Mouse (Mus musculus) liver, embryonic 11.5 days (tissue): Measurements from ENCODE around the gene Mroh2a. TPM values are rescaled to one million over a fixed set of nuclear protein-coding genes. Genes with fewer than 3 reads are reported as not detected.

Source experiments
- ATAC-seq: fragments of 200-750 bp; cut with Nextera tagmentation; replicated peaks from 2 replicates; pipeline ENCODE4 v1.8.0; 2017; ENCODE audit warnings: moderate number of reproducible peaks, mild to moderate bottlenecking, moderate TSS enrichment, moderate library complexity; ENCODE audit not compliant: low FRiP score
- DNase-seq: peaks from one replicate; pipeline ENCODE4 v3.0.0-alpha.2; 2017; ENCODE audit warnings: low spot score
- H3K27ac ChIP-seq: fragments of 300-500 bp; sonication (generic); 2 replicates; pipeline ENCODE4 v1.5.1; 2014; ENCODE audit warnings: mild to moderate bottlenecking, low read depth, low read length, control low read depth
- H3K27me3 ChIP-seq: fragments of 300-500 bp; sonication (generic); replicated peaks from 2 replicates; pipeline ENCODE4 v1.6.1; 2014; ENCODE audit warnings: low read length, mixed read lengths; ENCODE audit not compliant: control insufficient read depth, insufficient read depth
- H3K36me3 ChIP-seq: fragments of 300-500 bp; sonication (generic); 2 replicates; pipeline ENCODE4 v1.6.1; 2014; ENCODE audit warnings: mild to moderate bottlenecking, low read length, moderate library complexity, mixed read lengths; ENCODE audit not compliant: control insufficient read depth, insufficient read depth
- H3K4me1 ChIP-seq: fragments of 300-500 bp; sonication (generic); replicated peaks from 2 replicates; pipeline ENCODE4 v1.6.1; 2014; ENCODE audit warnings: low read length, mixed read lengths; ENCODE audit not compliant: control insufficient read depth, insufficient read depth
- H3K4me2 ChIP-seq: fragments of 300-500 bp; sonication (generic); 2 replicates; pipeline ENCODE4 v1.6.1; 2014; ENCODE audit warnings: mild to moderate bottlenecking, control low read depth, moderate library complexity
- H3K4me3 ChIP-seq: fragments of 300-500 bp; sonication (generic); 2 replicates; pipeline ENCODE4 v1.5.1; 2014; ENCODE audit warnings: low read depth, low read length, control low read depth
- H3K9ac ChIP-seq: fragments of 300-500 bp; sonication (generic); 2 replicates; pipeline ENCODE4 v1.6.1; 2014; ENCODE audit warnings: low read depth, low read length, control low read depth
- H3K9me3 ChIP-seq: fragments of 300-500 bp; sonication (generic); 2 replicates; pipeline ENCODE4 v1.6.1; 2016; ENCODE audit warnings: low read length, inconsistent platforms, mixed read lengths; ENCODE audit not compliant: control insufficient read depth
- WGBS: fragments of 180-500 bp; shearing (Covaris S2); extraction: QIAGEN DNeasy Blood & Tissue Kit; methylation state at CpG from one replicate; pipeline ENCODE4 v1.1.7; 2014; 5-methylcytosine and 5-hydroxymethylcytosine counted together
- polyA plus RNA-seq: library from polyadenylated mRNA; unstranded; fragments of >200 nt; fragmentation: Nextera tagmentation; extraction: Ambion mirVana; gene quantifications from 2 replicates; pipeline ENCODE4 v1.2.1, GENCODE M21; 2014

Gene Mroh2a
- polyA plus RNA-seq, 1 experiment from 2014 or later = 1.5 TPM

DNA sequence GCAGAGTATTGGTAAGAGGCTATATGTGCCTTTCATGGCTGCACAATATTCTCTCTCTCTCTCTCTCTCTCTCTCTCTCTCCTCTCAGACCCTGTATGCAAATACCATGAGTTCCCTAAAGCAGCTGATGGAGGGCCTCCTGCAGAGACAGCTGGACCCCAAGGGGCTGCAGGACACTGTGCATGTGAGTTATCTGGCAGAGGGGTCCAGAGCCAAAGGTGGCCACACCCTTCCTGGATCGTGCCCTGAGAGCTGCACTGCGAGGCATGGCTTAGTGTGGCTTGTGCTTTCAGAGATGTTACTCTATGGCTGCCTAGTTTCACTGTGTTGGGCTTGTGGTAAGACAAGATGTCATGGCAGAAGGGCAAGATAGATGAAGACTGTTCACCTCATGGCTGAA is 20.9 kb downstream of the Mroh2a start:
- Histone ChIP-seq H3K4me3 (no peak overlapping the region), H3K27ac (no peak overlapping the region), H3K27me3 (no peaks in the 10 kb centered on the region), H3K9me3 (peaks cover 95% of the 10 kb centered on the region), H3K9ac (no peak overlapping the region), H3K4me2 (no peak overlapping the region), H3K4me1 (no peaks in the 10 kb centered on the region), H3K36me3 (no peaks in the 10 kb centered on the region)
- DNase-seq = no peak
- ATAC-seq = no peak
- 43% methylated on average over 2 of the region's 2 CpGs for WGBS

DNA sequence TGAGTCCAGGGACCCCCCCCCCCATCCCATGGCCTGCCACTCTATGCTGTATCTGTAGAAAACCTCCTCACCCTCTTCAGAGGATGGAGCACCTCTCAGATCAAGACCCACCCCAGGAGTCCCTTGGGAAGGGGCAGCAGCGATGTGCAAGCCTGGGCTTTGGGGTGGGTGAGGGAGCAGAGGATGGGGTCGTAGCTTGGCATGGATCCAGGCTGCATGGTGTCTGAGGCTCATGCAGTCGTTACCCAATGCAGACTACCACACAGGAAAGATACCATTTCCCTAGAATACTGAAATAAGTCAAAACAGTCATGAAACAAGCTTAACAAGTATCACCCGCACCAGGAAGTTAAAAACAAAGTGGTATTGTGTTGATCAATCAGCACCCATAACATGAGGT is 21.9 kb downstream of the Mroh2a start:
- no peaks in the 10 kb centered on the region for H3K36me3 ChIP-seq
- no peak overlapping the region for H3K27ac ChIP-seq
- no peaks in the 10 kb centered on the region for H3K4me1 ChIP-seq
- H3K4me2 ChIP-seq = no peak overlapping the region
- no peak overlapping the region for H3K9ac ChIP-seq
- ATAC-seq (no peak), DNase-seq (no peak)
- 67% methylated on average over 4 of the region's 4 CpGs for WGBS
- no peaks in the 10 kb centered on the region for H3K27me3 ChIP-seq
- peaks cover 93% of the 10 kb centered on the region for H3K9me3 ChIP-seq
- H3K4me3 ChIP-seq = no peak overlapping the region

DNA sequence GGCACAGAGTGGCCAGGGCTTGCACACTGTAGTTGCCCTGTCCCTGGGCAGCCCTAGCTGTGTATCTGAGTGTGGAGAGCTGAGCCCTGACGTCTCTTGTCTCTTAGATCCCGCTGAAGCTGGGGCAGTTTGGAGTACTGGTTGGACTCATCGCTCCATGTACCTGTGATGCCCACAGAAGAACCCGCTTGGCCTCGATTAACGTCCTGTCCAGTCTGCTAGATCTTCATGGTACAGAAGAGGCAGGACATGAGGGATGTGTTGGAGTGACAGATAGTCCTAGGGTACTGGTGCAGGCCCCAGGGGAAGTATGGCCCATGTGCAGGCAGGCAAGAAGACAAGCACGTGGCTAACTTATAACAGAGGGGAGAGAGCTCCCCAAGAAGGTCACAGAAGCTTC is 22.8 kb downstream of the Mroh2a start:
- DNase-seq (no peak), ATAC-seq (no peak)
- H3K27me3 ChIP-seq = no peaks in the 10 kb centered on the region
- H3K4me3 ChIP-seq = no peak overlapping the region
- no peak overlapping the region for H3K4me2 ChIP-seq
- no peaks in the 10 kb centered on the region for H3K4me1 ChIP-seq
- no peak overlapping the region for H3K9ac ChIP-seq
- H3K36me3 ChIP-seq = no peaks in the 10 kb centered on the region
- H3K27ac ChIP-seq = no peak overlapping the region
- 77% methylated on average over 7 of the region's 7 CpGs for WGBS
- peaks cover 86% of the 10 kb centered on the region for H3K9me3 ChIP-seq

DNA sequence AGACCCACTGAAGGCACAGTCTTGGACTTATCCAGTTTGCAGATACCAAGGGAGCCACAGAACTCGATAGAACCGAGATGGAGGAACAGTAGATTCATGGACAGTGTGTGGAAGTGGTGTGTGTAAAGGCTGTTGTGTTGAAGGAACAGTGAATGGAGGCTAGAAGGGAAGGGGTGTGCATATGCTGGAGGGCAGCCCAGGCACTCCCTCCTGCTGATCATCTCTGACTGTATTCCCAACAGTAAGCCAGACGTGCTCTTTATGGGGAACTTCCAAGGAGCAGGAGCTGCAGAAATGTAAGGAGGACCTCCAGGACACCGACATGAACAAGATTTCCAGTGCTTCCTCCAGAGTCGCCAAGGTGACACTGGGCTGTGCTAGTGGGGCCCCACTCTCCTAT is 23.2 kb downstream of the Mroh2a start:
- Histone ChIP-seq H3K27me3 (no peaks in the 10 kb centered on the region), H3K27ac (no peak overlapping the region), H3K4me2 (no peak overlapping the region), H3K36me3 (no peaks in the 10 kb centered on the region), H3K9ac (no peak overlapping the region), H3K4me1 (no peaks in the 10 kb centered on the region), H3K4me3 (no peak overlapping the region), H3K9me3 (peaks cover 86% of the 10 kb centered on the region)
- ATAC-seq = no peak
- WGBS = 77% methylated on average over 5 of the region's 5 CpGs
- no peak for DNase-seq

DNA sequence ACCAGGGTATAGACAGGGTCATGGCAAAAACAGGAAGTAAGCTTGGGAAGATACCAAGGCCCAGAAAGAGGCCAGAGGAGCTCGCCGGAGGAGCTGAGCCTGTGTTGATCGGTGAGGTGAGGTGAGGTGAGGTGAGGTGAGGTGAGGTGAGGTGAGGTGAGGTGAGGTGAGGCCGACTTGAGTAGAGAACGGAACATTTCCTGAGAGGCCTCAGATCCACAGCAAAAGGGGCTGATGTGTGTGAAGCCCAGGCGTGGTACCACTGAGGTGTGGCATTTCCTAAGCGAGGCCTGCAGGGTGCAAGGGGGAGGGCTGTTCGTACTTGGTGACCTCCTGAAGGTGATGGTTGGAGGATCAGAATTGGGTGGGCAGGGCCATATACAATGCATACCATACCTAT is 26.3 kb downstream of the Mroh2a start:
- H3K4me1 ChIP-seq = no peaks in the 10 kb centered on the region
- no peak overlapping the region for H3K4me3 ChIP-seq
- peaks cover 80% of the 10 kb centered on the region for H3K9me3 ChIP-seq
- 69% methylated on average over 8 of the region's 8 CpGs for WGBS
- ATAC-seq (no peak), DNase-seq (no peak)
- no peak overlapping the region for H3K27ac ChIP-seq
- no peaks in the 10 kb centered on the region for H3K36me3 ChIP-seq
- no peak overlapping the region for H3K4me2 ChIP-seq
- no peaks in the 10 kb centered on the region for H3K27me3 ChIP-seq
- H3K9ac ChIP-seq = no peak overlapping the region

DNA sequence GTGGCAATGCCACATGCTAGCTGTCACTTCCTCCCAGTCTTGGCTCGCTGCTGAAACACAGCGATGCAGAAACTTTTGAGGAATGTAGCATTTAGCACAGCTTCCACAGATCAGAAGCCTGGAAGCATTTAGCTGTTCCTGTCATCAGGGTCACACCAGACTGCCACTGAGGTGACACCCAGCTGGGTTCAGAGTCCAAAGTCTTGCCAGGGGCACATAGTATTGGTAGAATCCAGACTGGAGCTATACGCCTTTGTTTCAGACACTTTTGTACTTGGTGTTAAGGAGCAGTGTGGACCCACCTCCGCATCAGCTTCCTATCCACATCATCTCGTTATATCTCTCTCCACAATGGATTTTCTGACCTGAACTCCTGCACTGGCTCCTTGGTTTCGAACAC is 26.8 kb downstream of the Mroh2a start:
- no peaks in the 10 kb centered on the region for H3K4me1 ChIP-seq
- 69% methylated on average over 6 of the region's 6 CpGs for WGBS
- H3K4me2 ChIP-seq = no peak overlapping the region
- H3K27me3 ChIP-seq = no peaks in the 10 kb centered on the region
- H3K4me3 ChIP-seq = no peak overlapping the region
- no peak overlapping the region for H3K27ac ChIP-seq
- peaks cover 76% of the 10 kb centered on the region for H3K9me3 ChIP-seq
- no peak for DNase-seq
- no peak overlapping the region for H3K9ac ChIP-seq
- ATAC-seq = no peak
- H3K36me3 ChIP-seq = no peaks in the 10 kb centered on the region

DNA sequence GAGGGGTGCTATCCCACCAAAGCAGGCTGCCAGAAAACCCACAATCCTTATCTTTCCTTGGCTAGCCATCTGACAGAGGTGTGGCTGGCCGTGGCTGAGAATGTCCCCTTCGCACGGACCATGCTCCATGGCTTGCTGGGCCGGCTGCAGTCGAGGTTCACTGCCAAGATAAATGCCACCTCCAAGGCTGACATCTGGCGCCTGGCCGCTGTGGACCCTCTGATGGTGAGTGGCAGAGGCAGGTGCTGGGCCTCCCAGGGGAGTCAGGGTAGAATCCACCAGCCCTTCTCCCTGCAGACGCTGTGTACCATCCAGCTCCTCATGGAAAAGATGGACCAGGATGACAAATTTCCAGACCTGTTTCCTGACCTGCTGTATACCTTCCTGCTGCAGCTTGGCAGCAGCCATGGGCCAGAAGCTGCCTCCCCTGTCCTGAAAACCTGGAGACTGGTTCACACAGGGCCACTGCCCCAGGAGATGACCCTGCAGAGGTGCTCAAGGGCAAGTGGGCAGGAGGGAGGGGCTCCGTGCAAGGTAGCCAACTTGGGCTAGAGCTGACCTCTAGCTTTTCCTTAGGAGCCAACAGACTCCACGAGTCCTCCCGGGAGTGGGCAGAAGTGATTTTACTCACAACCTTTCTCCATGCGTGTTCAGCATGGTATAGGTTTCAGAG is 28.1 kb downstream of the Mroh2a start:
- H3K4me2 ChIP-seq = no peak overlapping the region
- no peak overlapping the region for H3K27ac ChIP-seq
- WGBS = 79% methylated on average over 12 of the region's 12 CpGs
- no peaks in the 10 kb centered on the region for H3K36me3 ChIP-seq
- no peaks in the 10 kb centered on the region for H3K27me3 ChIP-seq
- no peak overlapping the region for H3K4me3 ChIP-seq
- H3K9ac ChIP-seq = no peak overlapping the region
- H3K9me3 ChIP-seq = peaks cover 62% of the 10 kb centered on the region
- no peak for DNase-seq
- no peak for ATAC-seq
- H3K4me1 ChIP-seq = peaks cover 8% of the 10 kb centered on the region

DNA sequence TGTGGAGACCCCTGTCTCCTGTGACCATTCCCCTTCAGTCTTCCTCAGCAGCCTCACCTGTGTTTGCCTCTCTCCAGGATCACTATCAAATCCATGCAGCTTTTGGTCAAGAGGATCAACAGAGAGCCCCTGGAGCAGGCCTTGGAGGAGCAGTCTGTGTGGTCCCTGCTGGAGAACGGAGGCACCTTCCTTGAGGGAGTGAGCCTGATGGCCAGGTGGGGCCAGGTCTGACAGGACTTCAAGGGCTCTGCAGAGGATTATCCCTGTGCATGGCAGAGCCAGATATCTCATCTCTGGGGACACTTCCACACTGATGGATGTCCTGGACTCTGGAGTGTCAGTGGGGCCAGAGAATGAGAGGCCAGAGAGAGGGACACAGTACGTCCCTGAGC is 28.7 kb downstream of the Mroh2a start:
- WGBS = 63% methylated on average over 2 of the region's 2 CpGs
- Histone ChIP-seq H3K4me1 (peaks cover 14% of the 10 kb centered on the region), H3K9me3 (peaks cover 57% of the 10 kb centered on the region), H3K4me2 (no peak overlapping the region), H3K27ac (no peak overlapping the region), H3K27me3 (no peaks in the 10 kb centered on the region), H3K4me3 (no peak overlapping the region), H3K36me3 (peaks cover under 1% of the 10 kb centered on the region; the same call in 1 of the 2 replicates), H3K9ac (no peak overlapping the region)
- no peak for DNase-seq
- no peak for ATAC-seq

DNA sequence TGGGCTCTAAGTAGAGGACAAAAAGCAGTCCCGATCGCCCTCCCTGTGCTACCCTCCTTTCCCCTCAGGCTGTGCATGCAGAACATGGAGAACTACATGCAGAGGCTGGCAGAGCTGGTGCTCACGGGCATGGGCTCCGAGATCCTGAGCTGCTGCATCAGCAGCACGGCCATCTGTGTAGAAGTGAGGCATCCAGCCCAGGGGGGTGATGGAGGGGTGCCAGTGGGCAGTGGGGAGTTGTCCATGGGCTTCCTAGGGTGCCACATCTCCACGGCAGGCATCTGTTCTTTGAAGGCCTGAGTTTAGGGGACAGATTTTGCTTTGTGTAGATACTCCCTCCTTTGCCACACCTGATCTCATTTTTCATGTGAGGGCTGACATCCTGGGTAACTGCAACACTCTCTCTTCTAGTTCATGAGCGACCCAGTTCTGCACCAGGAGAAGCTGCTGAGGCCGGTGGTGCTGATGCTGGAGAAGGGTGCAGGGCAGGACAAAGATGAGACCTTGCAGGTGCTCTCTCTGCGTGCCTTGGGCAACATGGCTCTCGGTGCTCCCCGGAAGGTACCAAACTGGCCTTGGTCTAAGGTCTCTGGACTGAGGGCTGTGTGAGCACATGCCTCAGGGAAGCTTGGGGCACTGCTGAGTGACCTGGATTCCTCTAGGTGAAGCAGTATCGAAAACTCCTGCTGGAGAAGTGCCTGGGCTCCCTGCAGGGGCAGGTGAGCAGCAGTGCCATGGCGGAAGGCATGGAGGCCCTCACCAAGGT is 29.4 kb downstream of the Mroh2a start:
- Histone ChIP-seq H3K9ac (no peak overlapping the region), H3K9me3 (peaks cover 56% of the 10 kb centered on the region), H3K27me3 (no peaks in the 10 kb centered on the region), H3K27ac (no peak overlapping the region), H3K4me2 (no peak overlapping the region), H3K4me1 (peaks cover 21% of the 10 kb centered on the region), H3K4me3 (no peak overlapping the region), H3K36me3 (peaks cover 6% of the 10 kb centered on the region)
- ATAC-seq (no peak), DNase-seq (no peak)
- 75% methylated on average over 13 of the region's 13 CpGs for WGBS
